Mouse (Mus musculus): ENCODE data around the gene Ccdc30. TPM values are rescaled to one million over a fixed set of nuclear protein-coding genes. Genes with fewer than 3 reads are reported as not detected.

Gene Ccdc30
- total RNA-seq, 2 experiments from 2014 or later = 19.4 to 19.8 TPM

Other genes starting within 250 kb of the Ccdc30 start
- gene Zfp691, start 241.3 kb downstream of the Ccdc30 start, total RNA-seq (2021) = 1 to 10 TPM; 6.2 to 8.1 TPM
- gene Ermap, start 225.5 kb downstream of the Ccdc30 start, total RNA-seq (2021) = under 1 TPM; 0.15 to 0.27 TPM
- gene Svbp, start 220.2 kb downstream of the Ccdc30 start, total RNA-seq (2021) = 10 to 100 TPM; 19.7 to 22.1 TPM
- gene Tmem269, start 197.3 kb downstream of the Ccdc30 start, total RNA-seq (2021) = under 1 TPM; 0.48 to 0.55 TPM
- 10 to 100 TPM; 31.6 to 34.9 TPM for gene AU022252, start 182.8 kb downstream of the Ccdc30 start, total RNA-seq (2021)
- 1 to 10 TPM; 7.1 to 7.6 TPM for gene P3h1, start 182.6 kb downstream of the Ccdc30 start, total RNA-seq (2021)
- under 1 TPM; 0.15 to 0.24 TPM for gene Cldn19, start 160.1 kb downstream of the Ccdc30 start, total RNA-seq (2021)
- gene Ybx1, start 120.9 kb downstream of the Ccdc30 start, total RNA-seq (2021) = 100 to 1,000 TPM; 441 to 483 TPM
- gene Ppih, start 95.0 kb downstream of the Ccdc30 start, total RNA-seq (2021) = 10 to 100 TPM; 18.0 to 19.1 TPM
- gene Ppcs, start 6.9 kb upstream of the Ccdc30 start, total RNA-seq (2021) = 1 to 10 TPM; 4.5 to 5.7 TPM
- gene Zmynd12, start 7.3 kb upstream of the Ccdc30 start, total RNA-seq (2021) = under 1 TPM in 1 of 2 experiments, not detected in 1; 0.23 TPM
- gene Rimkla, start 77.1 kb upstream of the Ccdc30 start, total RNA-seq (2021) = 10 to 100 TPM; 11.6 to 13.5 TPM
- gene Foxj3, start 121.5 kb upstream of the Ccdc30 start, total RNA-seq (2021) = 10 to 100 TPM; 64.7 to 71.2 TPM
- gene Frg2f1, start 124.0 kb upstream of the Ccdc30 start, total RNA-seq (2021) = 10 to 100 TPM; 24.6 to 25.4 TPM
- not detected for gene Guca2a, start 222.2 kb upstream of the Ccdc30 start, total RNA-seq (2021)
- gene Guca2b, start 243.4 kb upstream of the Ccdc30 start, total RNA-seq (2021) = not detected

Data from left cerebral cortex, postnatal 14 days (tissue).